Mouse (Mus musculus): ENCODE data around the gene Nr1h2.

DNA sequence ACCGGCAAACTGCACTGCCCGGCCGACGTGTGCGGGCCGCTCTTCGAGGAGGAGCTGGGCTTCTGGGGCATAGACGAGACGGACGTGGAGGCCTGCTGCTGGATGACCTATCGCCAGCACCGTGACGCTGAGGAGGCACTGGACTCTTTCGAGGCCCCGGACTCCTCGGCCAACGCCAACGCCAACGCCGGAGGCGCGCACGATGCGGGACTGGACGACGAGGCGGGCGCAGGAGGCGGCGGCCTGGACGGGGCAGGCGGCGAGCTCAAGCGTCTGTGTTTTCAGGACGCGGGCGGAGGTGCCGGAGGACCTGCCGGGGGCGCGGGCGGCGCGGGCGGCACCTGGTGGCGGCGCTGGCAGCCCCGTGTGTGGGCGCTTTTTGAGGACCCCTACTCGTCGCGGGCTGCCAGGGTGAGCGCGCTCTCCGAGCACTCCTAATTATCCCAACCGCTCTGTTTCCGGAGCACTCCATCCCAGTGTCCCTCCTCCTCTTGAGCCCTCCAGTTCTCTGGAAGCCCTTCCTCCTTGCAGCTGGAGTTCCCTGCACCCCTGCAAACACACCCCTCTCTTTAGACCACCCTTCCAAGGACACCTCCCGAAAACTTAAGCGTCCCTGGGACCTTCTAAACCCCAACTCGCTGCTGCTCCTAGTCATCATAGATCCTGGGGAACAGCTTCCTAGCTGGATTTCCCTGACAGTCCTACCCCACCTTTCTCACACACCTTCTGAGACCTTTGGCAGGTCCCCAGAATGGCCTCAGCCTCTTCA is 37.8 kb upstream of the Nr1h2 start:
- TF ChIP-seq GATA1 (IDR thresholded peaks at IDR 0.05; ENCODE audit: low read length) (no peak), TAL1 (IDR thresholded peaks at IDR 0.05; ENCODE audit: low read length) (no peak)

Measured in erythroblast, embryonic 14.5 days (primary cell).